Mouse (Mus musculus) 3134 (cell line): Measurements from ENCODE around the gene Bmp6.
A peak's percentile ranks its signal among the peaks of the same experiment; 100 is the strongest.

ENCODE experiments used
- DNase-seq: peaks from one replicate; pipeline ENCODE4 v3.0.0-alpha.2; 2011; ENCODE audit warnings: low spot score; ENCODE audit not compliant: insufficient read length; ENCODE audit errors: extremely low read depth

Bmp6 gene

GRCm38 (mm10) chr13:38344713-38345430 is at the start of gene Bmp6:
TSS of gene Bmp6 (plus strand) at chr13:38345107.
- no peak for DNase-seq

DNA sequence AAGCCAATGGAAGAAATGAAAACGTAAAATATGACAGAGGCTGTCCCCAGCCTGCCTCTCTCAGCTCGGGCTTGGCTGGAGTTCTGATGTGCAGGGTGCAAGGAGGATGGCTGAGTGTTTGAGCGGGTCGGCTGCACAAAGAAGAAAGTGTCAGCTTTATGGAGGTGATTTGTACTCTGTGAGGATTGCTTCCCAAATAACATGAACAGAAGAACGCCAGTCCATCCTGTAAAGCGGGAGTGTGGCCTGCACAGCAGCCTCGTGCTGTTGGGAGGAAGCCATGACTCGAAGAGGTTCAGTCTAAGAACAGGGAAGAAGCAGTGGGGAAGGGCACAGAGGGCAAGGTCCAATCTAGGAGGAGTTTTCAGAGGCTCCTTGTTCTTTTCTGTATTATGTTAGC is 48.7 kb upstream of the Bmp6 start:
- no peak for DNase-seq

DNA sequence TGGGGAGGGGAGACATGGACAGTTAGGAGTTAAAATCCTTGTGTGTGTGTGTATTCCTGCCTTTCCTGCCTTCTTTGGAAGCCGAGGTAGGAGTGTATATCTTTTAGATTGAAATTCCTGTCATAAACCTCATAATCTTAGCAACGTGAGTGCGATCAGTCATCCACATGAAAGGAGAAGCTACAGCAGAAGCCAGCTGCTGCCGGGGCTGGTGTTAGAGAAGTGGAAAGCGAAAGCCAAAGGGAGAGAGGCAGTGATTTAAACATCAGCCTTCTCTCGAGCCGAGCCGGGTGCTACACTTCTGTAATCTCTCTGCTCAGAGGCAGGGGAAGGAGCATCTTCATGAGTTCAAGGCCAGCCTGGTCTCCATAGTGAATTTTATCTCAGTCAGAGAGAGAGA is 48.3 kb upstream of the Bmp6 start:
- no peak for DNase-seq

DNA sequence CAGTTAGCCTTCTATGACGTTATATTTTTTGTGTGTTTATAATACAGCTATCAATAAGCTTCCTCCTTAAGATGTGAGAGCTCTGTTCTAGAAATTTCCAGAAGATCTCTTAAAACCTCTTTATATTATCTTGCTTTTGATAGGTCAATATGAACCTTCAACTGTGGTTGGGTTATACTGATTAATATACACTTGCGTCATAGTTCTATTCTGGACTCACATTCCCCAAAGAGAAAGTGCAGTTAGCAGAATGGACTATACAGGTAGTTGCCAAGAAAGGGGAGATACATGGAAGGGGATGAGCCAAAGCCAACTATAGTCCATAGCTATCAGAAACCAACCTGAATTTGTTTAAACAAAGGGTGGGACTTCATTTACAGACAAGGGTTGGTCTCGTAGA is 33.8 kb upstream of the Bmp6 start:
- no peak for DNase-seq

GRCm38 (mm10) chr13:38312357-38313040 is 32.4 kb upstream of the Bmp6 start:
- no peak for DNase-seq

DNA sequence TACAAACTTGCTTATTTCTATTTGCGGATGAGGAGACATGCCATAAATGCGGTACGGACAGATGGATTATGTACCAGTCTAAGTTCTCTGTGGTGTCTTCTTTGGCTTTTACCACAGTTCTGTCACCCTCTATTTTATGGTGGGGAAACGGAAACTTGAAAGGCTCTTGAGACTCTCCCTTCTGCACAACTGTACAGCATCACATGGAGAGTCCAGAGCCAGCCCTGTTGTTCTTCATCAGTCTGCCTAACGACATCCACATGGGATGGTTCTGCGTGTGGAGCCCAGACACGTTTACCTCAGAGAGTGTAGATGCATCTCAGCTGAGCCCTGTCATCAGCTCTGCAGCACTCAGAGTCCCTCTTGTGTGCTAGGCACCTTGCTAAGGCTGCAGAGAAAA is 30.3 kb upstream of the Bmp6 start:
- no peak for DNase-seq

GRCm38 (mm10) chr13:38318418-38318817 is 26.5 kb upstream of the Bmp6 start:
- DNase-seq: no peak

- peak; percentile 74 for DNase-seq
Measured at GRCm38 (mm10) chr13:38320354-38320753, 24.6 kb upstream of the Bmp6 start.

- DNase-seq: no peak
Measured at GRCm38 (mm10) chr13:38324452-38324851, 20.5 kb upstream of the Bmp6 start.

GRCm38 (mm10) chr13:38327377-38327776 is 17.5 kb upstream of the Bmp6 start:
- DNase-seq: no peak

GRCm38 (mm10) chr13:38333496-38333895 is 11.4 kb upstream of the Bmp6 start:
- DNase-seq: no peak

DNA sequence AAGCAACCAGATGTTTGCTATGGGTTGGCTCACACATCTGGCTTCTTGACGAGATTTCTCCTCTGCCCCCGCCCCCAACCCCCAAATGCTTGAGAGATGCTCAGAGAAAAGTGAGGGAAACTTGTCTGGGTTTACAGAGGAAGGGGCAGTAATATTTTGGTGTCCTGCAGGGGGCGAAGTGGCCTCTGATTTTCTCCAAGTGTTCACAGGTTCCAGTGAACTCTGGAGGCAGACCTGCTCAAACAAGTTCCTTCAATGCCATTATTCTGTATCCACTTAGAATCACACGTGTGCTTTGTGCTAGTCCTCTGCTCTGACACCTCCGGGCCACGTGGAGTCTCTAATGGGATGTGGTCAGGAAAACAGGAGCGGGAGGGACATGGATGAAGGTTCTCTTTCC is 2.3 kb upstream of the Bmp6 start:
- no peak for DNase-seq

GRCm38 (mm10) chr13:38343202-38343601 is 1.7 kb upstream of the Bmp6 start:
- no peak for DNase-seq

DNA sequence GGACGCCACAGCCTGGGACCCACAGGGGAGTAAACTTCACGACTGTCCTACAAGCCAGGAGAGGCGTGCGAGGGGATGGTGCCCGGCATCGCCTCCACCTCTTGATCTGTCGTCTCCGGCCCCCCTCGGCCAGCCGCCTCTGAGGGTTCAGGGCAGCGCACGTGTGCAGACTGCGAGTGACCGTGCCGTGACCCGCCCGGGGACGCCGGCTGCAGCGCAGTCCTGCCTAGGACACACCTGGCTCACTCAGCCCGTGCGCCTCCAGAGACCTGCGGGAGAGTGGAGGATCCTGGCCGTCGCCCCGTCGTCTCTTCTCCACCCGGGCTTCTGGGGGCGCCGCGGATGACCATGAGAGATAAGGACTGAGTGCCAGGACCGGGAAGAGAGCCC is 519 bp downstream of the Bmp6 start:
- no peak for DNase-seq

DNA sequence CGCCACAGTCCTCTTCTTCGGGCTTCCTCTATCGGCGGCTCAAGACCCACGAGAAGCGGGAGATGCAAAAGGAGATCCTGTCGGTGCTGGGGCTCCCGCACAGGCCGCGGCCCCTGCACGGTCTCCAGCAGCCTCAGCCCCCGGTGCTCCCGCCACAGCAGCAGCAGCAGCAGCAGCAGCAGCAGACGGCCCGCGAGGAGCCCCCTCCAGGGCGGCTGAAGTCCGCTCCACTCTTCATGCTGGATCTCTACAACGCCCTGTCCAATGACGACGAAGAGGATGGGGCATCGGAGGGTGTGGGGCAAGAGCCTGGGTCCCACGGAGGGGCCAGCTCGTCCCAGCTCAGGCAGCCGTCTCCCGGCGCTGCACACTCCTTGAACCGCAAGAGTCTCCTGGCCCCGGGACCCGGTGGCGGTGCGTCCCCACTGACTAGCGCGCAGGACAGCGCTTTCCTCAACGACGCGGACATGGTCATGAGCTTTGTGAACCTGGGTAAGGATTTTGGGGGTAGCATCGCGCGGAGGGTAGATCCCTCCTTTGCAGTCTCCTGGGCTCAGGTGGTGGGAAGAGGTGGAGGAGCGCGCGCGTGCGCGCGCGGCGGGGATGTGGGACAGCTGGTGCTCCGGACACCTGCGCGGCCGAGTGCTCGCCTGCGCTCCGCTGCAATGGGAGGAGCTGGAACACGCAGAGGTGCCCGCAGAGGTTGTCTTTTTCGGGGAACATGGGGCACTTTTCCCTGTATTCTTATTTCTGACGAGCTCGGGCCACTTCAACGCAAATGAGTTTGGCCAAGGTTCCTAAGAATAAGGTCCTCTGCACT is 1.4 kb downstream of the Bmp6 start:
- DNase-seq: no peak

DNA sequence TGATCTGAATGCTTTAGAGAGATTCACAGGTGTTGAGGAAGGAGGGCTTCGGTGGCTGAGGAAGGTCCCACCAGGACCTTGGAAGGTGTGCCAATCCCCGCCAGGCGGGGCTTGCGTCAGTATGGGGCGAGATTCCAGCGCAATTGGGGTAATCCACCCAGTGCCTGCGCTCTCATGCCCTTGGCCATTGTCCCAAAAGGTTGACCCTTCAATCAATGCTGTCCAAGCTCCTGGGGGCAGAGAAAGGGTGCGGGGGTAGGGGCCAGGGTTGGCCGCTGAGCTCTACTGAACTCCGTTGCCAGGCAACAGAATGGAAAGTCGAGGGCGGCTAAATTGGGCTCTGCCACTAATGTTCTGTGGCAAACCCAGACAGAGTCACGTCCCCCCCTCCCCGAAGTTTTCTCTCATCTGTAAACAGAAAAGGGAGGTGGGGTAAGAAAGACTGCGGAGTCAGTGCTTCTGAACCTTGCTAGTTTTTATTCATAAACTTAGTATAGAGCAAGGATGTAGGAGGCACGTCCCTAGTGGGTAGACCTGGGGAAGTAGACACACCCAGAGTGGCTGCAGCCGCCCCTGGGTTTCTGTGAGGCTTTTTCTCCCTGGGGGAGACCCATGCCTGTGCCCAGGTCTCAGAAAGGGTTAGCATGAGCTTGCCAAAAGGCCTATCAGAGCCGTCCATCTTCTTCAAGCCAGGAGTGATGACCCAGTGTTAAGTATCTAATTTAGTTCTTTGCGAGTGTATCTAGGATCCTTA is 2.3 kb downstream of the Bmp6 start:
- DNase-seq: no peak

GRCm38 (mm10) chr13:38347775-38348135 is 2.8 kb downstream of the Bmp6 start:
- DNase-seq: no peak

GRCm38 (mm10) chr13:38349046-38349445 is 4.1 kb downstream of the Bmp6 start:
- DNase-seq: no peak

DNA sequence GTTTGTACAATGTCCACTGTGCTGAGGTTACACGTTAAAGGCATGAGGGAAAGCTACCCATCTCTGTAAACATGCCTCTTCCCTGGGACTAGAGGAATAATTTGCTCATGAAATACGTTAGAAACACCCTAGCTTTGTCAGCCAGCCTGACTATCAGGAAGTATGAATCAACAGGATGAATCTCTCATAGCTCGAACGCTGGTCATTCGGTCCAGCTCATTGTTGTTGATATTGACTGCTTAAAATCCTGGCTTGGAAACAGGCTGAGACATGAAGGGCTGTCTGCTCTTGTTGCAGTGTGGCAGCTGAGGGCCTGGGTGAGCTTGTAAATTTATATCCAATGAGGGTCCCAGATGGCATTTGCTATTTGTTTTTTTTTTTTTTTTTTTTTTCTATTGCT is 4.9 kb downstream of the Bmp6 start:
- no peak for DNase-seq

DNA sequence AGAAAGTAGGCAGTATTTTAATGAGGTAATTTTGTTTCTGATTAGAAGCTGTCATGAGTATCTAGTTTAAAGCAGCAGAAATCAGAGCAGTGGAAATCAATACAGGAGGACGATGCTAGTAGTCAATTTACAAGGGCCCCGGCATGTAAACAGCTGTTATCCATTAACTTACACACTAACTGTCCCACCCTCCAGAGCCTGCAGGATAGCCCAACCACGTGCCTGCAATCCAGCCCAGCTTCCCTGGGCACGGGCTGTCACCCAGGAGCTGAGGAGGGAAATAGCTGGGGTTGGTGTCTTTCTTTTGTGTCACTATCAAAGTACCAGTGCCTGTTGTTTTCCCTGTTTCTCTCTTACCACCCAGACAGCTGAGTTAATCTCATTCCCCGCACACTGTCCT is 7.1 kb downstream of the Bmp6 start:
- DNase-seq: no peak

DNA sequence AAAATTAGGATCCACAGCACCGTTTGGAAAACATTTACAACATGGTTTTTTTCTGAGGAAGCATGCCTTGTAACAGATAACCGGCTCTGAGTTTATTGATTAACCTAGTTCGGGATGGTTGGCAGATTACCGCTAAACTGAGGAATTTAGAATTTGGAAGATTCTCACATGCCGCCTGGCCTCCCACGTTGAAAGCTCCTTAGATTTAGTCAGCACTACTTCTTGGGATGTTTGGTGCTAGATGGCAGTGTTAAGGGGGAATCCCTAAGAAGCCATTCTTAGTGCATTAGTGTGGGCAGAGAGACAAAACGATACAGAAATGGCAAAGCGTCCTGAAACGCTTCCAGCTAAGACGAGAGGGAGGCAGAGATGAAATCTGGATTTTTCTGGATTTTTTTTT is 8.1 kb downstream of the Bmp6 start:
- DNase-seq: no peak
